Mouse (Mus musculus): ENCODE results near the gene Bag3. TPM values are rescaled to one million over a fixed set of nuclear protein-coding genes. Genes with fewer than 3 reads are reported as not detected.

Gene Bag3
- polyA plus RNA-seq, 1 experiment = 9.4 TPM

- H3K4me3 ChIP-seq (replicated peaks) = no peak overlapping the region
- no peaks in the 10 kb centered on the region for H3K9me3 ChIP-seq (ENCODE audit: control insufficient read depth, low read length)
- H3K4me1 ChIP-seq (ENCODE audit: control insufficient read depth) = peaks cover 31% of the 10 kb centered on the region
- H3K27me3 ChIP-seq (ENCODE audit: control insufficient read depth) = no peaks in the 10 kb centered on the region
- TF ChIP-seq GATA1 (IDR thresholded peaks at IDR 0.05; ENCODE audit: low read length) = no peak
- TF ChIP-seq TAL1 (IDR thresholded peaks at IDR 0.05; ENCODE audit: low read length) = no peak
- no peaks in the 10 kb centered on the region for H3K36me3 ChIP-seq (ENCODE audit: control insufficient read depth)
Measured at GRCm38 (mm10) chr7:128581864-128582484, 58.6 kb downstream of the Bag3 start.

- H3K4me1 ChIP-seq (ENCODE audit: control insufficient read depth) = peaks cover 41% of the 10 kb centered on the region
- TF ChIP-seq TAL1 (IDR thresholded peaks at IDR 0.05; ENCODE audit: low read length) = no peak
- H3K36me3 ChIP-seq (ENCODE audit: control insufficient read depth) = no peaks in the 10 kb centered on the region
- no peaks in the 10 kb centered on the region for H3K9me3 ChIP-seq (ENCODE audit: control insufficient read depth, low read length)
- H3K27me3 ChIP-seq (ENCODE audit: control insufficient read depth) = no peaks in the 10 kb centered on the region
- no peak overlapping the region for H3K4me3 ChIP-seq (replicated peaks)
Measured at GRCm38 (mm10) chr7:128583213-128583948, 60.0 kb downstream of the Bag3 start.

DNA sequence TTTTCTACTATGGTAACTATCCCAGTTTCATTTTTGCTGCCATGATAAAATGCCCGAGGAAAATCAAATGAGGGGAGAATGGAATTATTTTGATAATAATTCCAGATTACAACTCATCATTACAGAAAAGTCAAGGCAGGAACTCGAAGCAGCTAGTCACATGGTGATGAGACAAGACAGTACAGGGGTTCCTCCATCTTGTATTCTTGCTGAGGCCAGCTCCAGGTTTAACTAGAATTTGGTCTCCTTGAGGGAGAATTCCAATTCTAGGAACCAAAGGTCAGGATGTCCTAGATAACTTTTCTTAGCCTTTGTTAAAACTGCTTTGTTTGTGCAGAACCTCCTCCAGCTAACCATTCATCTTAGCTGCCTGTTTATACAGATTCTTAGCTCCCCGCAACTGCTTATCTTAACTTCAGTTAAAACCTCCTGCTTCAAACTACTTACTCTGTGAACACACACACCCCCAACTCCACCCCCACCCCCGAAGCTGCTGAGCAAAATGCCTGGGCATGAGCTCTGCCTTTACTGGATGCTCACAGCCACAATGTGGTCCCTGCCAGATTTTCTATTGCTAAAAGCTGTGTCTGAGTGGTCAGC lies 64.0 kb downstream of the Bag3 start:
- Histone ChIP-seq H3K4me1 (ENCODE audit: control insufficient read depth) (peaks cover 35% of the 10 kb centered on the region), H3K9me3 (ENCODE audit: control insufficient read depth, low read length) (no peaks in the 10 kb centered on the region), H3K27me3 (ENCODE audit: control insufficient read depth) (no peaks in the 10 kb centered on the region), H3K36me3 (ENCODE audit: control insufficient read depth) (no peaks in the 10 kb centered on the region), H3K4me3 (replicated peaks) (no peak overlapping the region)
- TF ChIP-seq TAL1 (IDR thresholded peaks at IDR 0.05; ENCODE audit: low read length) (no peak), GATA1 (IDR thresholded peaks at IDR 0.05; ENCODE audit: low read length) (no peak)

GRCm38 (mm10) chr7:128591345-128592084 lies 68.1 kb downstream of the Bag3 start:
- H3K9me3 ChIP-seq (ENCODE audit: control insufficient read depth, low read length) = no peaks in the 10 kb centered on the region
- TF ChIP-seq GATA1 (IDR thresholded peaks at IDR 0.05; ENCODE audit: low read length) (no peak), TAL1 (IDR thresholded peaks at IDR 0.05; ENCODE audit: low read length) (no peak)
- H3K4me1 ChIP-seq (ENCODE audit: control insufficient read depth) = peaks cover 29% of the 10 kb centered on the region
- no peaks in the 10 kb centered on the region for H3K27me3 ChIP-seq (ENCODE audit: control insufficient read depth)
- no peaks in the 10 kb centered on the region for H3K36me3 ChIP-seq (ENCODE audit: control insufficient read depth)
- H3K4me3 ChIP-seq (replicated peaks) = no peak overlapping the region

DNA sequence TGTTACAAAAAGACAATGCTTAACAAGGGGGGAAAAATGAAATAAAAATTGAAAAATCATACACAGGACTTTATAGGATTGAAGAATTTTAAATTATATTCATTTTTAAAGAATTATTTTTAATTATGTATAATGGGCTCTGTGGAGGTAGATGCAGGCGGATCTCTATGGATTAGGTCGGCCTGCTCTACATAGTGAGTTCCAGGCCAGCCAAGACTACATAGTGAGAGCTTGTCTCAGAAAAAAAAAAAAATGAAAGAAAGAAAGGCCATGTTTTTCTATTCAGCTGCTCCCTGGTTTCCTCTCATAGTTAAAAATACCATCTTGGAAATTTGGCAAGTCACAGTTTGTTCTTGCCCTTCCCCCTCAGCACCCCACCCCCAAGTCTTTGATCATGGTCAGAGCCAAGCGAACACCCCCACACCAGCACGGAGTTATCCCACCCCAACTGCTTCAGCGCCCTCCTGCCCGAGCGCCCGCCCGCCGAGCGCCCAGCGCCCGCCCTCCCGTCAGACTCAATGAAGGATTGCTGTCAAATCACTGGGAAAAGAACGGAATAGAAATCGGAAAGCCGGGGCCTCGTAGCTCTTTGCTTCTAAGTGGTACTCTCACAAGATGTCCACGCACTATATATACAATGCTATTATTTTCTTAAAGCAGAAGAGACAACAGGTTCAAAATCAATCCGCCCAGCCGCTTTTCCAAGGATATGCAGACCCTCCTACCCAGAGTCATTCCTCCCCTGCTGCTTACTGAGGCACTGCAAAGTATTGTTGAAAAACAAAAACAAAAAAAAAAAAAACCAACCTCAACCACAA lies 68.9 kb downstream of the Bag3 start:
- H3K36me3 ChIP-seq (ENCODE audit: control insufficient read depth) = no peaks in the 10 kb centered on the region
- H3K9me3 ChIP-seq (ENCODE audit: control insufficient read depth, low read length) = no peaks in the 10 kb centered on the region
- peaks cover 28% of the 10 kb centered on the region for H3K4me1 ChIP-seq (ENCODE audit: control insufficient read depth)
- H3K27me3 ChIP-seq (ENCODE audit: control insufficient read depth) = no peaks in the 10 kb centered on the region
- H3K4me3 ChIP-seq (replicated peaks) = no peak overlapping the region
- TF ChIP-seq GATA1 (IDR thresholded peaks at IDR 0.05; ENCODE audit: low read length) (no peak), TAL1 (IDR thresholded peaks at IDR 0.05; ENCODE audit: low read length) (no peak)

DNA sequence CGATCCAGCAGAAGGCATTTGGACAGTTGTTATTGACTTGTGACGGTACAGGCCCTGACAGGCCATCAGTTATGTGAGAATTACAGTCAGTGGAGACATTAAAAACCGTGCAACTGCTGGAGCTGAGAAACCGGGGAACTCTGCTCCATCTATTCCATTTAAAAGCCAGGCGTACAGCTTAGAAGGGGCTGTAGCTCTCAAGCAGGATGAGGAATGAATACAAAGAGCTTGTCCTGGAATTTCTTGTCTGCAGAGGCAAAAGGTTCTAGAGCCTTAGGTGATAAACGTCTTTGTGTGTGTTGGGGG lies 69.5 kb downstream of the Bag3 start:
- Histone ChIP-seq H3K4me3 (replicated peaks) (no peak overlapping the region), H3K4me1 (ENCODE audit: control insufficient read depth) (peaks cover 22% of the 10 kb centered on the region), H3K27me3 (ENCODE audit: control insufficient read depth) (no peaks in the 10 kb centered on the region), H3K9me3 (ENCODE audit: control insufficient read depth, low read length) (no peaks in the 10 kb centered on the region), H3K36me3 (ENCODE audit: control insufficient read depth) (no peaks in the 10 kb centered on the region)
- TF ChIP-seq TAL1 (IDR thresholded peaks at IDR 0.05; ENCODE audit: low read length) (no peak), GATA1 (IDR thresholded peaks at IDR 0.05; ENCODE audit: low read length) (no peak)

DNA sequence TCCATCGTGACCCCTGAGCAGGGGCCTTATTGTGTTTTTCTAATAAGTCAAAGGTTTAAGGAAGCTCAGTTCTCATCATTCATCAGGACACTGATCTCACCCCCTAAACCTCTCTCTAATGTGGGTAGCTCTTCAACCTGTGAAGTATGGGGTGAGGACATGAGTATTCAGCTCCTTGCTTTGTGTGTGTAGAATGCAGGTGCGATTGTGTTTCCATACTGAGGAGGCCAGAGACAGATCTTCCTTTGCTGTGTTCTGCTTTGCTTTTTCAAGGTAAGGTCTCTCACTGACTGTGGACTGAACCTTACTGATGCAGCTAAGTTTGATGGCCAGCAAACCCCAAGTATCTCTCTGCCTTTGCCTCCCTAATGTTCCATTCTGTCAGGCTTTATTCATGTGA lies 72.9 kb downstream of the Bag3 start:
- peaks cover 12% of the 10 kb centered on the region for H3K4me1 ChIP-seq (ENCODE audit: control insufficient read depth)
- no peaks in the 10 kb centered on the region for H3K9me3 ChIP-seq (ENCODE audit: control insufficient read depth, low read length)
- no peaks in the 10 kb centered on the region for H3K27me3 ChIP-seq (ENCODE audit: control insufficient read depth)
- TF ChIP-seq GATA1 (IDR thresholded peaks at IDR 0.05; ENCODE audit: low read length) (no peak), TAL1 (IDR thresholded peaks at IDR 0.05; ENCODE audit: low read length) (no peak)
- no peaks in the 10 kb centered on the region for H3K36me3 ChIP-seq (ENCODE audit: control insufficient read depth)
- H3K4me3 ChIP-seq (replicated peaks) = no peak overlapping the region

Other genes starting within 250 kb of the Bag3 start
- 7.3 and 9.0 TPM in 2 replicates for gene BC017158, start 225.4 kb upstream of the Bag3 start, polyA plus RNA-seq (2012)
- gene Rgs10, start 104.9 kb upstream of the Bag3 start, polyA plus RNA-seq (2012) = 4.1 TPM in 2 replicates
- 6.8 and 7.4 TPM in 2 replicates for gene Tial1, start 61.9 kb upstream of the Bag3 start, polyA plus RNA-seq (2012)
- 0.02 and 0.05 TPM in 2 replicates for gene Inpp5f, start 87.7 kb downstream of the Bag3 start, polyA plus RNA-seq (2012)
- gene Mcmbp, start 216.9 kb downstream of the Bag3 start, polyA plus RNA-seq (2012) = 0.83 and 1.0 TPM in 2 replicates
- 0.13 and 0.22 TPM in 2 replicates for gene Sec23ip, start 221.3 kb downstream of the Bag3 start, polyA plus RNA-seq (2012)